In the genomic region with DNA sequence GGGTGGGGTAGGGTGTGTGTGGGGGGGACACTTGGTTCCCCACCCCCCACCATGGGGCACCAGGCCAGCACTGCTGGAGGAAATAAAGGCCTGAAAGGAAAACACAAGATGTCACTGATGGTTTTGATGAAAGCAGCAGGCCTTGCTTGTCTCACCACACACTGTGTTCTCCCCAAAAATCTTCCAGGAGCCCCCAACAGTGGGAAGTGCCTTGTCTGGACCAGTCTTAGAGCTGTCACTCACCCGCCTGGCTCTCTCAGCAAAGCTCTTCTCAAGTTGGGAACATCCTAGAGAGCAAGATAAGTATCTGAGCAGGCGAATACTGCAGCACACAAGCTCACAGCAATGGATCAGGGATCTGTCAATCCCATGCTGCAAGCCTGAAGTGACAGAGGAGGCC, we compare ENCODE assay signal across 28 mouse cellular contexts. TPM values are rescaled to one million over a fixed set of nuclear protein-coding genes. Genes with fewer than 3 reads are reported as not detected.
A peak's percentile ranks its signal among the peaks of the same experiment; 100 is the strongest.
DNase-seq lines count a peak whose midpoint lies in the region; ATAC-seq and TF ChIP-seq lines count a peak whose summit lies in the region.
"Had no signal": no experiment of that assay in that cellular context is flagged by ENCODE, and none has a peak within 500 bp of the region (broad histone marks: within the 10 kb centered on the region; RNA-seq: fewer than 3 reads in every experiment).

No protein-coding gene starts in this region.

- peaks cover 55% of the 10 kb centered on the region for H3K27me3 ChIP-seq in forebrain, embryonic 12.5 days
- H3K27me3 ChIP-seq in forebrain, embryonic 16.5 days (replicated peaks; ENCODE audit: control insufficient read depth, insufficient read depth, low read length) = peaks cover 3% of the 10 kb centered on the region; the same call in 1 of the 2 replicates
- peaks cover 11% of the 10 kb centered on the region; the same call in 1 of the 2 replicates for H3K27me3 ChIP-seq in stomach, embryonic 14.5 days (ENCODE audit: control insufficient read depth, insufficient read depth, low read length)
- peaks cover 2% of the 10 kb centered on the region; the same call in 1 of the 2 replicates for H3K27me3 ChIP-seq in stomach, postnatal 0 days (ENCODE audit: control insufficient read depth, insufficient read depth, low read length)
- peaks cover 13% of the 10 kb centered on the region for H3K27me3 ChIP-seq in forebrain, embryonic 14.5 days (replicated peaks; ENCODE audit: control insufficient read depth, insufficient read depth, low read length)

- 32% methylated on average over 2 of the region's 2 CpGs for WGBS in forebrain, embryonic 12.5 days
- 44% methylated on average over 2 of the region's 2 CpGs for WGBS in forebrain, embryonic 16.5 days
- 50% methylated on average over 2 of the region's 2 CpGs for WGBS in stomach, embryonic 14.5 days
- 55% methylated on average over 2 of the region's 2 CpGs for WGBS in stomach, postnatal 0 days
- WGBS in forebrain, embryonic 14.5 days = 65% methylated on average over 2 of the region's 2 CpGs

- DNase-seq in stomach, postnatal 0 days (ENCODE audit: low spot score) = no peak
- peak; percentile 55 for DNase-seq in forebrain, embryonic 14.5 days (ENCODE audit: low spot score)
- DNase-seq in gastrocnemius, postnatal 10 days = no peak
- DNase-seq: adrenal gland, adult 8-10 months; cerebellum, adult 11 months; cerebellum, adult 9-10 months; embryo, embryonic 11 days; kidney, adult 18-20 months; kidney, postnatal 25 days; liver, embryonic 13.5 days; lung, adult 18-20 months; retina, postnatal 1 day; right cerebral cortex, postnatal 25 days; thymus, adult 2 months; thymus, postnatal 36 days had no signal

- H3K4me2 ChIP-seq in forebrain, embryonic 12.5 days = no peak overlapping the region
- H3K4me2 ChIP-seq in forebrain, embryonic 16.5 days (ENCODE audit: low read length) = no peak overlapping the region
- H3K4me2 ChIP-seq in stomach, embryonic 14.5 days (replicated peaks; ENCODE audit: low read depth, low read length) = no peak overlapping the region
- no peak overlapping the region for H3K4me2 ChIP-seq in stomach, postnatal 0 days (replicated peaks; ENCODE audit: low read depth)
- no peak overlapping the region for H3K4me2 ChIP-seq in forebrain, embryonic 14.5 days (ENCODE audit: low read length)
- H3K4me2 ChIP-seq: heart, embryonic 15.5 days; hindbrain, embryonic 12.5 days; kidney, embryonic 15.5 days; liver, embryonic 13.5 days; midbrain, embryonic 13.5 days had no signal

- no peak for TF ChIP-seq EP300 in stomach, postnatal 0 days (optimal IDR thresholded peaks at IDR 0.05)

- no peak for ATAC-seq in forebrain, embryonic 12.5 days (ENCODE audit: low FRiP score)
- ATAC-seq in forebrain, embryonic 16.5 days = no peak
- no peak for ATAC-seq in stomach, embryonic 14.5 days (ENCODE audit: insufficient number of reproducible peaks, insufficient read depth, low FRiP score, low read depth)
- no peak for ATAC-seq in stomach, postnatal 0 days (ENCODE audit: low FRiP score, low TSS enrichment)
- ATAC-seq in forebrain, embryonic 14.5 days = peak; percentile 14; the same call in 1 of the 2 replicates
- ATAC-seq in inflammation-experienced regulatory T-cells, adult 6 months = no peak
- ATAC-seq: lung, postnatal 0 days; midbrain, embryonic 13.5 days had no signal

- H3K4me3 ChIP-seq in forebrain, embryonic 12.5 days (replicated peaks) = no peak overlapping the region
- H3K4me3 ChIP-seq in forebrain, embryonic 16.5 days (replicated peaks; ENCODE audit: low read length) = no peak overlapping the region
- no peak overlapping the region for H3K4me3 ChIP-seq in stomach, embryonic 14.5 days (ENCODE audit: low read depth, low read length)
- H3K4me3 ChIP-seq in stomach, postnatal 0 days (ENCODE audit: low read depth, low read length) = no peak overlapping the region
- no peak overlapping the region for H3K4me3 ChIP-seq in forebrain, embryonic 14.5 days (ENCODE audit: low read depth, low read length)
- H3K4me3 ChIP-seq: heart, embryonic 15.5 days; hindbrain, embryonic 12.5 days; kidney, embryonic 15.5 days; left cerebral cortex, adult 2 months; liver, embryonic 13.5 days; midbrain, embryonic 13.5 days had no signal

- H3K36me3 ChIP-seq in forebrain, embryonic 12.5 days (replicated peaks) = no peaks in the 10 kb centered on the region
- no peaks in the 10 kb centered on the region for H3K36me3 ChIP-seq in forebrain, embryonic 16.5 days (ENCODE audit: control insufficient read depth, insufficient read depth)
- H3K36me3 ChIP-seq in stomach, embryonic 14.5 days (ENCODE audit: control insufficient read depth, insufficient read depth, low read length) = no peaks in the 10 kb centered on the region
- no peaks in the 10 kb centered on the region for H3K36me3 ChIP-seq in stomach, postnatal 0 days (ENCODE audit: control insufficient read depth, insufficient read depth, low read length)
- no peaks in the 10 kb centered on the region for H3K36me3 ChIP-seq in forebrain, embryonic 14.5 days (ENCODE audit: control insufficient read depth, insufficient read depth, low read length)
- H3K36me3 ChIP-seq: G1E; heart, embryonic 15.5 days; hindbrain, embryonic 12.5 days; kidney, embryonic 15.5 days; liver, embryonic 13.5 days; midbrain, embryonic 13.5 days had no signal

- H3K4me1 ChIP-seq in forebrain, embryonic 12.5 days = peaks cover 31% of the 10 kb centered on the region
- peaks cover 35% of the 10 kb centered on the region for H3K4me1 ChIP-seq in forebrain, embryonic 16.5 days (replicated peaks; ENCODE audit: control insufficient read depth, insufficient read depth, low read length)
- peaks cover 27% of the 10 kb centered on the region for H3K4me1 ChIP-seq in stomach, embryonic 14.5 days (ENCODE audit: control insufficient read depth, insufficient read depth, low read length)
- peaks cover 6% of the 10 kb centered on the region; the same call in 1 of the 2 replicates for H3K4me1 ChIP-seq in stomach, postnatal 0 days (replicated peaks; ENCODE audit: control insufficient read depth, insufficient read depth)
- H3K4me1 ChIP-seq in forebrain, embryonic 14.5 days (ENCODE audit: control insufficient read depth, insufficient read depth, low read length) = peaks cover 13% of the 10 kb centered on the region

- 0 out of 2 replicates have a peak overlapping the region, but pooled peaks have one; percentile 36 for H3K27ac ChIP-seq in forebrain, embryonic 12.5 days
- no peak overlapping the region for H3K27ac ChIP-seq in forebrain, embryonic 16.5 days (ENCODE audit: low read length)
- no peak overlapping the region for H3K27ac ChIP-seq in stomach, embryonic 14.5 days (ENCODE audit: low read length)
- no peak overlapping the region for H3K27ac ChIP-seq in stomach, postnatal 0 days (replicated peaks)
- H3K27ac ChIP-seq in forebrain, embryonic 14.5 days (ENCODE audit: low read depth, low read length) = no peak overlapping the region
- H3K27ac ChIP-seq: heart, embryonic 15.5 days; hindbrain, embryonic 12.5 days; kidney, embryonic 15.5 days; left cerebral cortex, adult 2 months; liver, embryonic 13.5 days; macrophage; midbrain, embryonic 13.5 days had no signal

- H3K9me3 ChIP-seq in forebrain, embryonic 12.5 days = no peaks in the 10 kb centered on the region
- H3K9me3 ChIP-seq in forebrain, embryonic 16.5 days (ENCODE audit: control insufficient read depth, low read length) = no peaks in the 10 kb centered on the region
- no peaks in the 10 kb centered on the region for H3K9me3 ChIP-seq in stomach, embryonic 14.5 days (ENCODE audit: control insufficient read depth, low read depth, low read length)
- no peaks in the 10 kb centered on the region for H3K9me3 ChIP-seq in stomach, postnatal 0 days (ENCODE audit: control insufficient read depth, low read length)
- H3K9me3 ChIP-seq in forebrain, embryonic 14.5 days (replicated peaks; ENCODE audit: control insufficient read depth, low read length) = no peaks in the 10 kb centered on the region
- H3K9me3 ChIP-seq: G1E; heart, embryonic 15.5 days; hindbrain, embryonic 12.5 days; kidney, embryonic 15.5 days; liver, embryonic 13.5 days; midbrain, embryonic 13.5 days had no signal

- no peak overlapping the region for H3K9ac ChIP-seq in forebrain, embryonic 12.5 days
- H3K9ac ChIP-seq in forebrain, embryonic 16.5 days (replicated peaks; ENCODE audit: low read depth, low read length) = no peak overlapping the region
- peak overlapping the region; percentile 25; the same call in 1 of the 2 replicates for H3K9ac ChIP-seq in stomach, embryonic 14.5 days (replicated peaks; ENCODE audit: low read depth, low read length)
- no peak overlapping the region for H3K9ac ChIP-seq in stomach, postnatal 0 days (ENCODE audit: low read length)
- H3K9ac ChIP-seq in forebrain, embryonic 14.5 days (ENCODE audit: low read length) = no peak overlapping the region
- H3K9ac ChIP-seq: heart, embryonic 15.5 days; hindbrain, embryonic 12.5 days; kidney, embryonic 15.5 days; liver, embryonic 13.5 days; midbrain, embryonic 13.5 days had no signal

- no peak for TF ChIP-seq CTCF in stomach, postnatal 0 days (IDR thresholded peaks at IDR 0.05; ENCODE audit: low read depth)

RNA-seq across cellular contexts. Expression of a gene that starts 26.0 kb away (rescaled TPM):
- polyA plus RNA-seq in forebrain, embryonic 12.5 days (2016; fragmentation: Nextera tagmentation; extraction: Ambion mirVana) = 169 and 182 TPM in 2 replicates
- 182 and 185 TPM in 2 replicates for polyA plus RNA-seq in forebrain, embryonic 16.5 days (2015; fragmentation: Nextera tagmentation; extraction: Ambion mirVana)
- polyA plus RNA-seq in stomach, embryonic 14.5 days (2014; fragmentation: Nextera tagmentation; extraction: Ambion mirVana) = 224 and 239 TPM in 2 replicates
- polyA plus RNA-seq in stomach, postnatal 0 days (2015; fragmentation: Nextera tagmentation; extraction: Ambion mirVana) = 190 and 202 TPM in 2 replicates
- polyA plus RNA-seq in forebrain, embryonic 14.5 days (2014; fragmentation: Nextera tagmentation; extraction: Ambion mirVana) = 215 and 222 TPM in 2 replicates
- 100 to 1,000 TPM; 139 to 155 TPM for total RNA-seq in gastrocnemius, postnatal 10 days (2021)
- 100 to 1,000 TPM; 114 to 161 (median 126) TPM for polyA plus RNA-seq in inflammation-experienced regulatory T-cells, adult 6 months (2017; shearing (Covaris generic))

RNA-seq across cellular contexts. Expression of a gene that starts 53.2 kb away (rescaled TPM):
- polyA plus RNA-seq in forebrain, embryonic 12.5 days (2016; fragmentation: Nextera tagmentation; extraction: Ambion mirVana) = 10.5 and 10.9 TPM in 2 replicates
- polyA plus RNA-seq in forebrain, embryonic 16.5 days (2015; fragmentation: Nextera tagmentation; extraction: Ambion mirVana) = 8.2 and 8.7 TPM in 2 replicates
- 8.5 and 9.3 TPM in 2 replicates for polyA plus RNA-seq in stomach, embryonic 14.5 days (2014; fragmentation: Nextera tagmentation; extraction: Ambion mirVana)
- 3.9 and 4.8 TPM in 2 replicates for polyA plus RNA-seq in stomach, postnatal 0 days (2015; fragmentation: Nextera tagmentation; extraction: Ambion mirVana)
- polyA plus RNA-seq in forebrain, embryonic 14.5 days (2014; fragmentation: Nextera tagmentation; extraction: Ambion mirVana) = 5.0 and 7.8 TPM in 2 replicates
- total RNA-seq in gastrocnemius, postnatal 10 days (2021) = 1 to 10 TPM; 8.1 to 8.5 TPM
- polyA plus RNA-seq in inflammation-experienced regulatory T-cells, adult 6 months (2017; shearing (Covaris generic)) = not detected
- total RNA-seq: megakaryocyte-erythroid progenitor cell, adult 5-6 weeks had no signal
- polyA plus RNA-seq: G1E had no signal
